Mouse (Mus musculus): ENCODE measurements around the gene Gramd4. TPM values are rescaled to one million over a fixed set of nuclear protein-coding genes. Genes with fewer than 3 reads are reported as not detected.
A peak's percentile ranks its signal among the peaks of the same experiment; 100 is the strongest.

Gene Gramd4
- polyA plus RNA-seq, 1 experiment from 2014 or later, result 12.1 TPM

- Histone ChIP-seq H3K4me1 (ENCODE audit: control insufficient read depth, insufficient read depth, low read length) (peaks cover 35% of the 10 kb centered on the region), H3K27ac (ENCODE audit: low read length) (no peak overlapping the region), H3K27me3 (ENCODE audit: control insufficient read depth, insufficient read depth, low read length) (no peaks in the 10 kb centered on the region; the same call in 1 of the 2 replicates), H3K4me2 (ENCODE audit: low read depth, low read length) (no peak overlapping the region), H3K4me3 (replicated peaks; ENCODE audit: low read length) (no peak overlapping the region), H3K9me3 (replicated peaks; ENCODE audit: control insufficient read depth, low read length) (no peaks in the 10 kb centered on the region), H3K9ac (ENCODE audit: low read length) (no peak overlapping the region), H3K36me3 (ENCODE audit: control insufficient read depth, insufficient read depth, low read length) (no peaks in the 10 kb centered on the region)
- ATAC-seq (ENCODE audit: insufficient read depth, low FRiP score), result no peak
- WGBS, result 80% methylated on average over 5 of the region's 5 CpGs
Measured at GRCm38 (mm10) chr15:86056221-86056760, 1.2 kb upstream of the Gramd4 start.

DNA sequence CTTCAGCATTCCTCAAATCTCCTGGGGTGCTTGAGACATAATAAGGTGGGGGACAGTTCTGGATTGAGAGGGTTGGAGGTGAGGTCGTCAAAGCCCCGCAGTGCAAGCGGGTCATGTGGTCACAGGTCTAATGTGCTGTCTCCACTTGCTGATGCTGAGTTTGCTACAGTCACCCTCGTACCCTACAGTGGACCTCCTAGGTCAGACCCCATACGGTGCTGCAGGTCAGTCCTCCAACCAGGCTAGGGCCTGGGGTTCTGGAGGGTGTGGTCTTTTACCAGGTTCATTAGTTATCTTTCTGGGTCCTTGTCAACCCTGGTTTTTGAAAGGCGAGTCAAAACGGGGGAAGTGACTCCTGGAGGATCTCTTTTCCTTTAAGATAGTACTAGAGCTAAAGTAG lies 413 bp downstream of the Gramd4 start:
- ATAC-seq (ENCODE audit: insufficient read depth, low FRiP score), result no peak
- Histone ChIP-seq H3K36me3 (ENCODE audit: control insufficient read depth, insufficient read depth, low read length) (no peaks in the 10 kb centered on the region), H3K4me1 (ENCODE audit: control insufficient read depth, insufficient read depth, low read length) (peaks cover 42% of the 10 kb centered on the region), H3K27ac (ENCODE audit: low read length) (peak overlapping the region; percentile 21; the same call in 1 of the 2 replicates), H3K9me3 (replicated peaks; ENCODE audit: control insufficient read depth, low read length) (no peaks in the 10 kb centered on the region), H3K4me2 (ENCODE audit: low read depth, low read length) (peak overlapping the region; percentile 96), H3K9ac (ENCODE audit: low read length) (peak overlapping the region; percentile 95), H3K4me3 (replicated peaks; ENCODE audit: low read length) (peak overlapping the region; percentile 80), H3K27me3 (ENCODE audit: control insufficient read depth, insufficient read depth, low read length) (no peaks in the 10 kb centered on the region; the same call in 1 of the 2 replicates)
- 12% methylated on average over 7 of the region's 7 CpGs for WGBS

- Histone ChIP-seq H3K27ac (ENCODE audit: low read length) (peak overlapping the region; percentile 53; the same call in 1 of the 2 replicates), H3K9me3 (replicated peaks; ENCODE audit: control insufficient read depth, low read length) (no peaks in the 10 kb centered on the region), H3K4me3 (replicated peaks; ENCODE audit: low read length) (peak overlapping the region; percentile 80), H3K9ac (ENCODE audit: low read length) (peak overlapping the region; percentile 95), H3K36me3 (ENCODE audit: control insufficient read depth, insufficient read depth, low read length) (no peaks in the 10 kb centered on the region), H3K4me1 (ENCODE audit: control insufficient read depth, insufficient read depth, low read length) (peaks cover 42% of the 10 kb centered on the region), H3K27me3 (ENCODE audit: control insufficient read depth, insufficient read depth, low read length) (no peaks in the 10 kb centered on the region; the same call in 1 of the 2 replicates), H3K4me2 (ENCODE audit: low read depth, low read length) (peak overlapping the region; percentile 96)
- WGBS, result under 1% methylated on average over 60 of the region's 70 CpGs
- ATAC-seq (ENCODE audit: insufficient read depth, low FRiP score), result peak; percentile 79
Measured at GRCm38 (mm10) chr15:86058394-86058915, 960 bp downstream of the Gramd4 start.

- peak overlapping the region; percentile 80 for H3K4me3 ChIP-seq (replicated peaks; ENCODE audit: low read length)
- H3K4me1 ChIP-seq (ENCODE audit: control insufficient read depth, insufficient read depth, low read length), result peaks cover 42% of the 10 kb centered on the region
- peak overlapping the region; percentile 53; the same call in 1 of the 2 replicates for H3K27ac ChIP-seq (ENCODE audit: low read length)
- WGBS, result 2% methylated on average over 49 of the region's 49 CpGs
- peak overlapping the region; percentile 96 for H3K4me2 ChIP-seq (ENCODE audit: low read depth, low read length)
- H3K9ac ChIP-seq (ENCODE audit: low read length), result peak overlapping the region; percentile 95
- H3K9me3 ChIP-seq (replicated peaks; ENCODE audit: control insufficient read depth, low read length), result no peaks in the 10 kb centered on the region
- no peaks in the 10 kb centered on the region; the same call in 1 of the 2 replicates for H3K27me3 ChIP-seq (ENCODE audit: control insufficient read depth, insufficient read depth, low read length)
- H3K36me3 ChIP-seq (ENCODE audit: control insufficient read depth, insufficient read depth, low read length), result no peaks in the 10 kb centered on the region
- ATAC-seq (ENCODE audit: insufficient read depth, low FRiP score), result peak; percentile 42
Measured at GRCm38 (mm10) chr15:86058931-86059834, 1.7 kb downstream of the Gramd4 start.

- H3K27me3 ChIP-seq (ENCODE audit: control insufficient read depth, insufficient read depth, low read length), result no peaks in the 10 kb centered on the region; the same call in 1 of the 2 replicates
- no peaks in the 10 kb centered on the region for H3K36me3 ChIP-seq (ENCODE audit: control insufficient read depth, insufficient read depth, low read length)
- no peak for ATAC-seq (ENCODE audit: insufficient read depth, low FRiP score)
- no peak overlapping the region for H3K27ac ChIP-seq (ENCODE audit: low read length)
- H3K9ac ChIP-seq (ENCODE audit: low read length), result peak overlapping the region; percentile 95; the same call in 1 of the 2 replicates
- WGBS, result 66% methylated on average over 7 of the region's 7 CpGs
- H3K4me1 ChIP-seq (ENCODE audit: control insufficient read depth, insufficient read depth, low read length), result peaks cover 47% of the 10 kb centered on the region
- peak overlapping the region; percentile 80 for H3K4me3 ChIP-seq (replicated peaks; ENCODE audit: low read length)
- peak overlapping the region; percentile 96 for H3K4me2 ChIP-seq (ENCODE audit: low read depth, low read length)
- H3K9me3 ChIP-seq (replicated peaks; ENCODE audit: control insufficient read depth, low read length), result no peaks in the 10 kb centered on the region
Measured at GRCm38 (mm10) chr15:86059835-86060380, 2.4 kb downstream of the Gramd4 start.

- H3K4me2 ChIP-seq (ENCODE audit: low read depth, low read length), result no peak overlapping the region; the same call in 1 of the 2 replicates
- H3K9ac ChIP-seq (ENCODE audit: low read length), result no peak overlapping the region; the same call in 1 of the 2 replicates
- H3K4me1 ChIP-seq (ENCODE audit: control insufficient read depth, insufficient read depth, low read length), result peaks cover 48% of the 10 kb centered on the region
- ATAC-seq (ENCODE audit: insufficient read depth, low FRiP score), result no peak
- WGBS, result 72% methylated on average over 12 of the region's 12 CpGs
- no peaks in the 10 kb centered on the region for H3K27me3 ChIP-seq (ENCODE audit: control insufficient read depth, insufficient read depth, low read length)
- 0 out of 2 replicates have a peak overlapping the region, but pooled peaks have one; percentile 5 for H3K4me3 ChIP-seq (replicated peaks; ENCODE audit: low read length)
- H3K9me3 ChIP-seq (replicated peaks; ENCODE audit: control insufficient read depth, low read length), result no peaks in the 10 kb centered on the region
- H3K36me3 ChIP-seq (ENCODE audit: control insufficient read depth, insufficient read depth, low read length), result no peaks in the 10 kb centered on the region
- no peak overlapping the region for H3K27ac ChIP-seq (ENCODE audit: low read length)
Measured at GRCm38 (mm10) chr15:86060581-86060980, 3.1 kb downstream of the Gramd4 start.

GRCm38 (mm10) chr15:86061221-86061620 lies 3.7 kb downstream of the Gramd4 start:
- Histone ChIP-seq H3K4me3 (replicated peaks; ENCODE audit: low read length) (no peak overlapping the region), H3K9me3 (replicated peaks; ENCODE audit: control insufficient read depth, low read length) (no peaks in the 10 kb centered on the region), H3K36me3 (ENCODE audit: control insufficient read depth, insufficient read depth, low read length) (no peaks in the 10 kb centered on the region), H3K9ac (ENCODE audit: low read length) (peak overlapping the region; percentile 0; the same call in 1 of the 2 replicates), H3K4me2 (ENCODE audit: low read depth, low read length) (no peak overlapping the region), H3K4me1 (ENCODE audit: control insufficient read depth, insufficient read depth, low read length) (peaks cover 52% of the 10 kb centered on the region), H3K27ac (ENCODE audit: low read length) (no peak overlapping the region), H3K27me3 (ENCODE audit: control insufficient read depth, insufficient read depth, low read length) (no peaks in the 10 kb centered on the region)
- no peak for ATAC-seq (ENCODE audit: insufficient read depth, low FRiP score)
- whole genome bisulfite sequencing, result 78% methylated on average over 7 of the region's 7 CpGs

DNA sequence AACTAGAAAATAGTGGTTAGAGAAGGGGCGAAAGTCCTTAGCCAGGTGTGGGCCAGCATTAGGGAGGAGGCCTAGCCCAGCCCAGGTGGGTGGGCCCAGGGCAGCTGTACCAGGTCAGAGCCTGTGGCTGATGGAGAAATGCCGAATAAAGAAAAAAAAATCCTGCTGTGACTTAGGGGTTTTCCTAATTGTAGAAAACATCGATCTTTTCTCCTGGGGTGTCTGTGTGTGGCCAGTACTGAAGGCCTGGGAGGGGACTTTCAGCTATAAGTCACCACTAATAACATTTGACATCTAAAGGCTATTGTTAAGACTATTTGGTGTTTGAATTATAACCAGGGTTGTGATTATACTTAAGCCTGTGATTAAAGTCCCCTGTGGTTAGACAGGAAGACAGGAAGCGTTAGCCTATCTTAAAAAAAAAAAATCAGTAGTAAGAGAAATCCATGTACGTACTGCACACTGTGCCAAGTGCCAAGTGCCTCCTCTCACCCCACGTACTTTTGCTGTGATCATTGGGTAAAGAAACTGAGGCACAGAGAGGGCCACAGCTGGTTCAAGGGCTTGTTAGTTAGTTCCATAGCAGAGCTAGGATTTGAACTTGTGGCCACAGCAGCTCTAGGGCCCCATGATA lies 4.5 kb downstream of the Gramd4 start:
- H3K9ac ChIP-seq (ENCODE audit: low read length), result peak overlapping the region; percentile 0; the same call in 1 of the 2 replicates

More for the DNA sequence above, 4.5 kb downstream of the Gramd4 start:
- WGBS, result 47% methylated on average over 6 of the region's 6 CpGs
- no peak overlapping the region for H3K4me2 ChIP-seq (ENCODE audit: low read depth, low read length)
- H3K36me3 ChIP-seq (ENCODE audit: control insufficient read depth, insufficient read depth, low read length), result no peaks in the 10 kb centered on the region
- peaks cover 56% of the 10 kb centered on the region for H3K4me1 ChIP-seq (ENCODE audit: control insufficient read depth, insufficient read depth, low read length)
- no peaks in the 10 kb centered on the region for H3K27me3 ChIP-seq (ENCODE audit: control insufficient read depth, insufficient read depth, low read length)
- ATAC-seq (ENCODE audit: insufficient read depth, low FRiP score), result no peak
- H3K4me3 ChIP-seq (replicated peaks; ENCODE audit: low read length), result no peak overlapping the region
- H3K9me3 ChIP-seq (replicated peaks; ENCODE audit: control insufficient read depth, low read length), result no peaks in the 10 kb centered on the region
- H3K27ac ChIP-seq (ENCODE audit: low read length), result no peak overlapping the region
